Mouse (Mus musculus): ENCODE data around the gene Ift140. TPM values are rescaled to one million over a fixed set of nuclear protein-coding genes. Genes with fewer than 3 reads are reported as not detected.

Ift140 gene
- polyA plus RNA-seq, 1 experiment from 2014 or later, result 42.7 TPM

DNA sequence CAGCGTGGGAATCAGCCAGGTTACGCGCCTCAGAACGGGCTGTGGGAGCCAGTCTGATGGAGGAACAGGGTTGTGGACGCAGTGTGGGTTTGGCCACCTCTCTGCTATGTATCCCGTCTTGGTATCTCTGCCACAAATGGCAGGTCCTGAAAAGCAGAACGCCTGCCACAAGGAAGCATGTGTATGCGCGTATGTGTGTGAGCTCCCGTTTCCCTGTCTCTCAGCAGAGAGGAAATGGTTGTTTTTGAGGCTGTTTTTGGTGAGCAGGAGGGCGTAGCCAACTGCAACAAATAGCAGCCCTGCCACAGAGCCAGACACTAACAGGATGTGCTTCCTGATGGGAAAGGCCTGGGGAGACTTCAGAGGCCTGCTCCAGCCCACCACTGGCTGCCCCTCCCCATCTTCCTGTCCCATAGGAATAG is 65.1 kb downstream of the Ift140 start:
- H3K36me3 ChIP-seq (replicated peaks; ENCODE audit: insufficient read depth, low read length), result no peaks in the 10 kb centered on the region
- H3K9me3 ChIP-seq (ENCODE audit: low read length), result no peaks in the 10 kb centered on the region
- no peak for DNase-seq
- no peak; the same call in 1 of the 2 replicates for ATAC-seq
- no peak for TF ChIP-seq EP300 (IDR thresholded peaks at IDR 0.05; ENCODE audit: low read depth)
- TF ChIP-seq CTCF (IDR thresholded peaks at IDR 0.05; ENCODE audit: low read depth), result no peak
- peak overlapping the region; percentile 48 for H3K4me3 ChIP-seq (ENCODE audit: low read depth, low read length)
- 52% methylated on average over 11 of the region's 11 CpGs for WGBS (ENCODE audit: insufficient replicate concordance)
- no peaks in the 10 kb centered on the region for H3K27me3 ChIP-seq (ENCODE audit: insufficient read depth, low read length)
- peaks cover under 1% of the 10 kb centered on the region for H3K4me1 ChIP-seq (ENCODE audit: insufficient read depth)
- peak overlapping the region; percentile 60 for H3K9ac ChIP-seq (replicated peaks)
- peak overlapping the region; percentile 67 for H3K27ac ChIP-seq (ENCODE audit: low read depth)
- peak overlapping the region; percentile 45 for H3K4me2 ChIP-seq (ENCODE audit: low read depth, low read length)

DNA sequence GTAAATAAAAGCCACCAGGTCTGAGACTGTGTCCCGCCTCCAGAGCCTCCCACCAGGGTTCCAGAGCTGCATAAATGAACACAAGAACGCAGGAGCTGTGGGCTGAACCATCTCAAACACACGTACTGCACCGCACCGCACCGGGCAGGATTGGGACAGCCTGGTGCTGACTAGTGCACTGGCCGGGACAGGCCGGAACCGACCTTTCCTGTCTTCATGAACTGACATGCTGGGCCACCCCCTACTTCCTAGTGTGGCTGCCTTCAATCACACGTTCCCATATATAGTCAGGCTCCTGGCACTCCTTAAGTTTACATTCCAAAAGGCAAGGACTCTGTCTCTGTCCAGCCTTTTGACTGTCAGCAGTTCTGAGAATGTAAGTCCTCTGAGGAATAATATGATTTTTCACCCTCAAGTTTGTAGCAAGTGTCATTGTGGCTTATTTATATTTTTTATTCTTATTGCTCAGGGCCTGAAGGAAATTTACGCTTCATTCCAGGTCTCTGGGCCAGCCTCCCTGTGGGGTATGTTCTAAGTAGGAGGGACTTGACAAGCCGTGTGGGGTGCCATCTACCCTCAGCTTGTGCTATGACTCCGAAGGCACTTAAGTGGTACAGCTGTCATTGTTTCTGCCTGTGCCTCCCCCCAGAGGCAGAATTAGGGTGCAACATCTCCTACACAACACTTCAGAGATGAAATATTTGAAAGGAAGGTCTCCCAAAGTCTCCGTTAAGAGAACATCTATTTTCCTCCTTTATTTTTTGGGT is 66.4 kb downstream of the Ift140 start:
- DNase-seq (peak; percentile 22), ATAC-seq (peak; percentile 57)
- Histone ChIP-seq H3K4me1 (ENCODE audit: insufficient read depth) (peaks cover 14% of the 10 kb centered on the region), H3K36me3 (replicated peaks; ENCODE audit: insufficient read depth, low read length) (no peaks in the 10 kb centered on the region), H3K9me3 (ENCODE audit: low read length) (no peaks in the 10 kb centered on the region), H3K9ac (replicated peaks) (no peak overlapping the region), H3K4me2 (ENCODE audit: low read depth, low read length) (peak overlapping the region; percentile 2; the same call in 1 of the 2 replicates), H3K27ac (ENCODE audit: low read depth) (peak overlapping the region; percentile 70), H3K27me3 (ENCODE audit: insufficient read depth, low read length) (no peaks in the 10 kb centered on the region), H3K4me3 (ENCODE audit: low read depth, low read length) (no peak overlapping the region)
- TF ChIP-seq EP300 (IDR thresholded peaks at IDR 0.05; ENCODE audit: low read depth) (no peak), CTCF (IDR thresholded peaks at IDR 0.05; ENCODE audit: low read depth) (peak; percentile 57)
- 48% methylated on average over 14 of the region's 14 CpGs for WGBS (ENCODE audit: insufficient replicate concordance)

DNA sequence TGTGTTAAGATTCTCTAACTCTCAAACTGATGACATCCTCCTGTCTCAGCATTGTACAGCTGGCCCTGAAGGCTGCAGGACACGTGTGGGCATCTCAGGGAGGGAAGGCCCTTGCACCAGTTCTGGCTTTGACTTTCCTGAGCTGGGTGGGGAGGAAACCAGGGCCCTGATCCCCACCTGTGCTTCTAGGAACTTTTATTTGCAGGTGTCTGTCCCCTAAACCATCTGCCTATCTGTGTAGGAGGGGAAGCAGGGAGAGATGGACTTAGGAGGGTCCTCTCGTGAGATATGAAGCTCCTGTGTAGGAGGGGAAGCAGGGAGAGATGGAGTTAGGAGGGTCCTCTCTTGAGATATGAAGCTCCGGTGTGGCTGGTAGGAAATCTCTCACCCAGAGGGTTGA is 67.0 kb downstream of the Ift140 start:
- Histone ChIP-seq H3K9ac (replicated peaks) (no peak overlapping the region), H3K27me3 (ENCODE audit: insufficient read depth, low read length) (no peaks in the 10 kb centered on the region)
- WGBS (ENCODE audit: insufficient replicate concordance), result 67% methylated on average over 3 of the region's 3 CpGs

DNA sequence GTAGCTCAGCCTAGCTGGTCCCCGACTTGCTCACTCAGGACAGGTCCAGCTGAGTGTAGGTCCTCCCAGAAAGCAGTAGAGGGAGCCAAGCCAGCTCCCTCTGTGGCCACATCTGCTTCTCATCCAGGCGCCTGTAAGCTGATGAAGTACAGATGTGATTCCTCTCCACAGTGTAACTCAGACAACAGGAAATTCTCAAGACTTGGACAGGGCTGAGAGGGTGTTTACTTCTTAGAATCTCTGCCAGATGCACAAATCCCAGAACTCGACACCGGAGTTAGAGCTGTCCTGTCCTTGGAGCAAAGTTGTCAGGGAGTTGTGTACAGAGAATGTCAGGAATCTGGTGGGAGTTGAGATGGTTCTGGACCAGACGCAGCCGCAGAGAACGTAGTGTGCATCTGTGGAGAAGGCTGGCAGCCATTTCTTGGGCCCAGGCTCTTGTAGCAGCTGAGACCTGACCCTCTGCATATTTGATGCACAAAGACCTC is 67.6 kb downstream of the Ift140 start, which contains the start of gene Tmem204:
Gene Tmem204, minus strand, starts transcription at position 148 of the 488 bp plus-strand sequence.
- no peaks in the 10 kb centered on the region for H3K36me3 ChIP-seq (replicated peaks; ENCODE audit: insufficient read depth, low read length)
- H3K9ac ChIP-seq (replicated peaks), result no peak within 1 kb of the TSS
- ATAC-seq, result peak; percentile 46
- H3K4me1 ChIP-seq (ENCODE audit: insufficient read depth), result peaks cover 23% of the 10 kb centered on the region
- TF ChIP-seq CTCF (IDR thresholded peaks at IDR 0.05; ENCODE audit: low read depth) (peak; percentile 72), EP300 (IDR thresholded peaks at IDR 0.05; ENCODE audit: low read depth) (no peak)
- H3K4me2 ChIP-seq (ENCODE audit: low read depth, low read length), result peak within 1 kb of the TSS; percentile 2; the same call in 1 of the 2 replicates
- no peaks in the 10 kb centered on the region for H3K9me3 ChIP-seq (ENCODE audit: low read length)
- H3K27me3 ChIP-seq (ENCODE audit: insufficient read depth, low read length), result no peaks in the 10 kb centered on the region
- 57% methylated on average over 7 of the region's 7 CpGs for WGBS (ENCODE audit: insufficient replicate concordance)
- H3K4me3 ChIP-seq (ENCODE audit: low read depth, low read length), result no peak within 1 kb of the TSS
- peak; percentile 26 for DNase-seq
- peak within 1 kb of the TSS; percentile 70 for H3K27ac ChIP-seq (ENCODE audit: low read depth)

More for the DNA sequence above, 67.0 kb downstream of the Ift140 start:
- H3K4me2 ChIP-seq (ENCODE audit: low read depth, low read length), result no peak overlapping the region; the same call in 1 of the 2 replicates
- no peak for TF ChIP-seq CTCF (IDR thresholded peaks at IDR 0.05; ENCODE audit: low read depth)
- no peak for TF ChIP-seq EP300 (IDR thresholded peaks at IDR 0.05; ENCODE audit: low read depth)
- peaks cover 19% of the 10 kb centered on the region for H3K4me1 ChIP-seq (ENCODE audit: insufficient read depth)
- no peak for ATAC-seq
- no peak overlapping the region for H3K27ac ChIP-seq (ENCODE audit: low read depth)
- H3K9me3 ChIP-seq (ENCODE audit: low read length), result no peaks in the 10 kb centered on the region
- no peak for DNase-seq
- H3K36me3 ChIP-seq (replicated peaks; ENCODE audit: insufficient read depth, low read length), result no peaks in the 10 kb centered on the region
- H3K4me3 ChIP-seq (ENCODE audit: low read depth, low read length), result no peak overlapping the region

DNA sequence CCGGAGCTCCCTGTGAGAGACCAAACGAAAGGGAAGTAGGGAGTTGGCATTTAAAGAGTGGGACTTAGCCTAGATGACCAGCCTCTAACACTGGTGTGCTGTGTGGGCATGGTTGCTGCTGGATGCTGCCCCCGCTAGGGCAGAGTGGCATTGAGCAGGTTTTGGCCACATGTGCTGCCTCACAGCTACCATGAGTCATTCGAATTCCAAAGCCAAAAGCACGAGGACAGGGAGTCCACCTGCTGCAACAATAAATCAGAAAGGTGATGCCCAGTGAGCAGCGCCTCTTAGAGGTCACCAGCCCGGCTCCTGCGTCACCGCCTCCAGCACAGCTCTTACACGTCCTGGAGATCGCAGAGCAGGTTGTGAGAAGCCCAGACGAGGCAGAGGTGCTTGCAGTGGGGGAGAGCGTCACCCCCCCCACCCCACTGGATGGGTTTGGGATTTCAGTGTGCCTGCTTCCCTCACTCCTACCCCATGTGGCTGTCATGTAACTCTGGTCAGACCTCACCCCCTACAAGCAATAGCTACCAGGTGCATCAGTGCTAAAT is 69.0 kb downstream of the Ift140 start:
- DNase-seq (peak; percentile 16), ATAC-seq (no peak)
- H3K4me3 ChIP-seq (ENCODE audit: low read depth, low read length), result no peak overlapping the region
- H3K36me3 ChIP-seq (replicated peaks; ENCODE audit: insufficient read depth, low read length), result no peaks in the 10 kb centered on the region
- no peaks in the 10 kb centered on the region for H3K9me3 ChIP-seq (ENCODE audit: low read length)
- no peak for TF ChIP-seq CTCF (IDR thresholded peaks at IDR 0.05; ENCODE audit: low read depth)
- no peak for TF ChIP-seq EP300 (IDR thresholded peaks at IDR 0.05; ENCODE audit: low read depth)
- H3K27me3 ChIP-seq (ENCODE audit: insufficient read depth, low read length), result no peaks in the 10 kb centered on the region
- 79% methylated on average over 13 of the region's 13 CpGs for WGBS (ENCODE audit: insufficient replicate concordance)
- no peak overlapping the region for H3K9ac ChIP-seq (replicated peaks)
- H3K4me1 ChIP-seq (ENCODE audit: insufficient read depth), result peaks cover 23% of the 10 kb centered on the region
- no peak overlapping the region for H3K27ac ChIP-seq (ENCODE audit: low read depth)
- H3K4me2 ChIP-seq (ENCODE audit: low read depth, low read length), result no peak overlapping the region

GRCm38 (mm10) chr17:25086724-25087123 is 70.8 kb downstream of the Ift140 start:
- DNase-seq (peak; percentile 64), ATAC-seq (0 out of 2 replicates have a peak, but pooled peaks have one; percentile 15)
- WGBS (ENCODE audit: insufficient replicate concordance), result 67% methylated on average over 7 of the region's 7 CpGs
- Histone ChIP-seq H3K27ac (ENCODE audit: low read depth) (peak overlapping the region; percentile 67), H3K4me2 (ENCODE audit: low read depth, low read length) (peak overlapping the region; percentile 62), H3K4me1 (ENCODE audit: insufficient read depth) (peaks cover 23% of the 10 kb centered on the region), H3K9me3 (ENCODE audit: low read length) (no peaks in the 10 kb centered on the region), H3K4me3 (ENCODE audit: low read depth, low read length) (no peak overlapping the region; the same call in 1 of the 2 replicates), H3K36me3 (replicated peaks; ENCODE audit: insufficient read depth, low read length) (peaks cover 11% of the 10 kb centered on the region), H3K27me3 (ENCODE audit: insufficient read depth, low read length) (no peaks in the 10 kb centered on the region), H3K9ac (replicated peaks) (0 out of 2 replicates have a peak overlapping the region, but pooled peaks have one; percentile 30)
- TF ChIP-seq EP300 (IDR thresholded peaks at IDR 0.05; ENCODE audit: low read depth) (no peak), CTCF (IDR thresholded peaks at IDR 0.05; ENCODE audit: low read depth) (no peak)

Measured in liver, postnatal 0 days (tissue).